ENCODE assay signal across 10 mouse cellular contexts in the genomic region with DNA sequence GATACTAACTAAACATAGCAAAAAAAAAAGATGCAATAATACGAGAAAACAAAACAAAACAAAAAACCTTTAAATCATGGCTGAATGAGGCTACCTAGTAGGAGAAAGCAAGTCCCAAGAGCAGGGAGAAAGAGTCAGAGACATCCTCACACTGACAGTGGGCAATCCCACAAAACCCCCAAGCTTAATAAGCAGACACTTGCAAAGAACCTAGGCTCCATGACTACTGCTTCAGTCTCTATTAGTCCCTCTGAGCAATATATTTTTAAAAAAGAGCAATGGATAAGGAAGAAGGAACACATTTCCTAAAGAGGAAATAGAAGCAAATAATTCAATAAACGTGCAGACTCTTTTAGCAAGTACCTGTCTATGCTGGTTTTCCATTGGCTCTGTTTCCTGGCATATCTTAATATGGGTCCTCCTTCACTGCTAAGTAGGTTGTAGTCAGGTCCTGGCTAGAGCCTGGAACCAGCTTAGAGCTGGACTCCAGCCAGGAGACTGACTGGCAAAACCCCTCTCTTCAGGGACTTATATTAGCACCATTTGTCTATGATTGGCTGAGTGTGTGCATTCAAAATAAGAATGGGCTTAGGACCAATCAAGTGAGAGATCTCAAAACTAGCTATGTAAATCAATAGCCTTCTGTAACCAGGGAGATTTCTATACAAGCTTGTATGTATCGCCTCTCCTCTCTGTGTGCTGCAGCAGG.
DNase-seq lines count a peak whose midpoint lies in the region; ATAC-seq and TF ChIP-seq lines count a peak whose summit lies in the region.
"Had no signal": no experiment of that assay in that cellular context is flagged by ENCODE, and none has a peak within 500 bp of the region (broad histone marks: within the 10 kb centered on the region; RNA-seq: fewer than 3 reads in every experiment).

No protein-coding gene starts in this region.

- TF ChIP-seq CTCF in stomach, postnatal 0 days (IDR thresholded peaks at IDR 0.05; ENCODE audit: low read depth): no peak

- H3K4me3 ChIP-seq in stomach, embryonic 16.5 days (replicated peaks; ENCODE audit: low read length): no peak overlapping the region
- H3K4me3 ChIP-seq in stomach, postnatal 0 days (ENCODE audit: low read depth, low read length): no peak overlapping the region
- no peak overlapping the region for H3K4me3 ChIP-seq in hindbrain, embryonic 15.5 days
- no peak overlapping the region for H3K4me3 ChIP-seq in limb, embryonic 14.5 days (replicated peaks; ENCODE audit: low read length)
- no peak overlapping the region for H3K4me3 ChIP-seq in intestine, embryonic 15.5 days (replicated peaks)
- H3K4me3 ChIP-seq: embryonic facial prominence, embryonic 13.5 days; lung, embryonic 15.5 days had no signal

- 62% methylated on average over 3 of the region's 3 CpGs for whole genome bisulfite sequencing in stomach, embryonic 16.5 days
- 52% methylated on average over 3 of the region's 3 CpGs for WGBS in stomach, postnatal 0 days
- WGBS in hindbrain, embryonic 15.5 days: 56% methylated on average over 3 of the region's 3 CpGs
- WGBS in limb, embryonic 14.5 days: 62% methylated on average over 3 of the region's 3 CpGs
- WGBS in intestine, embryonic 15.5 days: 60% methylated on average over 3 of the region's 3 CpGs

- no peaks in the 10 kb centered on the region for H3K4me1 ChIP-seq in stomach, embryonic 16.5 days (ENCODE audit: control insufficient read depth, insufficient read depth, low read length)
- H3K4me1 ChIP-seq in stomach, postnatal 0 days (replicated peaks; ENCODE audit: control insufficient read depth, insufficient read depth): no peaks in the 10 kb centered on the region
- H3K4me1 ChIP-seq in hindbrain, embryonic 15.5 days (replicated peaks): no peaks in the 10 kb centered on the region
- H3K4me1 ChIP-seq in limb, embryonic 14.5 days (ENCODE audit: control insufficient read depth, insufficient read depth, low read length): no peaks in the 10 kb centered on the region
- no peaks in the 10 kb centered on the region for H3K4me1 ChIP-seq in intestine, embryonic 15.5 days (replicated peaks)
- H3K4me1 ChIP-seq: embryonic facial prominence, embryonic 13.5 days; lung, embryonic 15.5 days had no signal

- no peak for DNase-seq in stomach, postnatal 0 days (ENCODE audit: low spot score)
- DNase-seq in limb, embryonic 14.5 days (ENCODE audit: low spot score): peak; percentile 3
- DNase-seq in thymus, postnatal 36 days: no peak
- no peak for DNase-seq in urinary bladder, postnatal 4 days (ENCODE audit: low spot score in 2 of 2)

- TF ChIP-seq EP300 in stomach, postnatal 0 days (optimal IDR thresholded peaks at IDR 0.05): no peak

- no peak for TF ChIP-seq POLR2A in limb, embryonic 14.5 days (IDR thresholded peaks at IDR 0.05; ENCODE audit: borderline replicate concordance, extremely low read depth, insufficient read depth, insufficient read length)

- ATAC-seq in stomach, embryonic 16.5 days (ENCODE audit: insufficient read depth, low FRiP score): peak; percentile 37; the same call in 1 of the 2 replicates
- no peak for ATAC-seq in stomach, postnatal 0 days (ENCODE audit: low FRiP score, low TSS enrichment)
- peak; percentile 96 for ATAC-seq in hindbrain, embryonic 15.5 days (ENCODE audit: low FRiP score, low read depth)
- ATAC-seq in limb, embryonic 14.5 days (ENCODE audit: low FRiP score, low read depth): peak; percentile 19; the same call in 1 of the 2 replicates
- no peak for ATAC-seq in intestine, embryonic 15.5 days
- ATAC-seq: Patski had no signal

- H3K9me3 ChIP-seq in stomach, embryonic 16.5 days (replicated peaks; ENCODE audit: control insufficient read depth, low read length): no peaks in the 10 kb centered on the region; the same call in 1 of the 2 replicates
- H3K9me3 ChIP-seq in stomach, postnatal 0 days (ENCODE audit: control insufficient read depth, low read length): no peaks in the 10 kb centered on the region
- H3K9me3 ChIP-seq in hindbrain, embryonic 15.5 days: no peaks in the 10 kb centered on the region
- H3K9me3 ChIP-seq in limb, embryonic 14.5 days (ENCODE audit: control insufficient read depth, low read length): no peaks in the 10 kb centered on the region
- no peaks in the 10 kb centered on the region for H3K9me3 ChIP-seq in intestine, embryonic 15.5 days
- H3K9me3 ChIP-seq: embryonic facial prominence, embryonic 13.5 days; lung, embryonic 15.5 days had no signal

- H3K9ac ChIP-seq in stomach, embryonic 16.5 days (ENCODE audit: low read length): no peak overlapping the region
- no peak overlapping the region for H3K9ac ChIP-seq in stomach, postnatal 0 days (ENCODE audit: low read length)
- no peak overlapping the region for H3K9ac ChIP-seq in hindbrain, embryonic 15.5 days
- no peak overlapping the region for H3K9ac ChIP-seq in limb, embryonic 14.5 days (ENCODE audit: low read depth, low read length, severe bottlenecking)
- no peak overlapping the region for H3K9ac ChIP-seq in intestine, embryonic 15.5 days
- H3K9ac ChIP-seq: embryonic facial prominence, embryonic 13.5 days; lung, embryonic 15.5 days had no signal

- H3K4me2 ChIP-seq in stomach, embryonic 16.5 days (ENCODE audit: low read depth, low read length): no peak overlapping the region
- no peak overlapping the region for H3K4me2 ChIP-seq in stomach, postnatal 0 days (replicated peaks; ENCODE audit: low read depth)
- peak overlapping the region; percentile 28 for H3K4me2 ChIP-seq in hindbrain, embryonic 15.5 days
- H3K4me2 ChIP-seq in limb, embryonic 14.5 days (replicated peaks; ENCODE audit: low read depth, low read length, severe bottlenecking): no peak overlapping the region
- no peak overlapping the region for H3K4me2 ChIP-seq in intestine, embryonic 15.5 days (replicated peaks)
- H3K4me2 ChIP-seq: embryonic facial prominence, embryonic 13.5 days; lung, embryonic 15.5 days had no signal

- no peaks in the 10 kb centered on the region for H3K36me3 ChIP-seq in stomach, embryonic 16.5 days (ENCODE audit: control insufficient read depth, insufficient read depth, low read length)
- no peaks in the 10 kb centered on the region for H3K36me3 ChIP-seq in stomach, postnatal 0 days (ENCODE audit: control insufficient read depth, insufficient read depth, low read length)
- H3K36me3 ChIP-seq in hindbrain, embryonic 15.5 days: no peaks in the 10 kb centered on the region
- H3K36me3 ChIP-seq in limb, embryonic 14.5 days (ENCODE audit: control insufficient read depth, insufficient read depth, low read length): no peaks in the 10 kb centered on the region
- no peaks in the 10 kb centered on the region for H3K36me3 ChIP-seq in intestine, embryonic 15.5 days
- H3K36me3 ChIP-seq: embryonic facial prominence, embryonic 13.5 days; lung, embryonic 15.5 days had no signal

- no peaks in the 10 kb centered on the region for H3K27me3 ChIP-seq in stomach, embryonic 16.5 days (ENCODE audit: control insufficient read depth, insufficient read depth, low read length)
- H3K27me3 ChIP-seq in stomach, postnatal 0 days (ENCODE audit: control insufficient read depth, insufficient read depth, low read length): no peaks in the 10 kb centered on the region
- no peaks in the 10 kb centered on the region for H3K27me3 ChIP-seq in hindbrain, embryonic 15.5 days
- H3K27me3 ChIP-seq in limb, embryonic 14.5 days (ENCODE audit: control insufficient read depth, insufficient read depth, low read length): no peaks in the 10 kb centered on the region
- no peaks in the 10 kb centered on the region for H3K27me3 ChIP-seq in intestine, embryonic 15.5 days (replicated peaks)
- H3K27me3 ChIP-seq: embryonic facial prominence, embryonic 13.5 days; lung, embryonic 15.5 days; Patski had no signal

- no peak overlapping the region for H3K27ac ChIP-seq in stomach, embryonic 16.5 days (ENCODE audit: low read length)
- no peak overlapping the region for H3K27ac ChIP-seq in stomach, postnatal 0 days (replicated peaks)
- H3K27ac ChIP-seq in hindbrain, embryonic 15.5 days (replicated peaks): peak overlapping the region; percentile 83
- H3K27ac ChIP-seq in limb, embryonic 14.5 days (replicated peaks; ENCODE audit: low read depth, low read length): no peak overlapping the region
- H3K27ac ChIP-seq in intestine, embryonic 15.5 days: no peak overlapping the region
- H3K27ac ChIP-seq: embryonic facial prominence, embryonic 13.5 days; lung, embryonic 15.5 days had no signal

Comparison
In these comparisons a context has a peak if more than half of its experiments do, and no peak if none do; other contexts are left out.
1. ATAC-seq: peak in stomach, embryonic 16.5 days (single experiment), hindbrain, embryonic 15.5 days (single experiment) and limb, embryonic 14.5 days (single experiment); none in stomach, postnatal 0 days (single experiment) and intestine, embryonic 15.5 days (single experiment).